Comparison of ENCODE assay signal across 13 mouse cellular contexts in the genomic region with DNA sequence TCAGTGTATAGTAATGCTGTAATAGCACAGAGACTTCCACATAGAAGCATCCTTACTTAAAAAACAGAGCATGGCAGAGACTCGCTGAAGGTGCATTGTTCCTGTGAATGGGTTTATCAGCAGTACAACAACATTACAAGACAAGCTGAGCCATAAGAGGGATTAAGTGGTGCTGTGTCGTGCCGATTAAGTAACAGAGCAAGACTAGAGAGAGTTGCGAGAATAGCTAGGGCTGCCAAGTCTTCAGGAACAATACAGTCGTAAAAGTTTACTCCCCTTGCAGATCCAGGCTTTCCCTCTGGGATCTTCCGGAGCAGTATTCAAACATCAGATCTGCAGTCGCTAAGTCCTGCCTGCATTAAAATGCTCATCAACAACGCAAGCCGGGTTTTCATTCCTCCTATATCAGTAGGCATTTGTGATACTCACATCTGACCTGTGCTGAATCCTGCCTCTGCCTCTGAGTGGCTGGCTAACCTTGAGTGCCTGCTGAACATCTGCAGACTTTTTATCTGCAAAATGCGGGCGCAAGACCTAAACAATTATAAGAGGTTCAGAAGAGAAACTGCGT.
DNase-seq lines count a peak whose midpoint lies in the region; ATAC-seq and TF ChIP-seq lines count a peak whose summit lies in the region.
"Had no signal": no experiment of that assay in that cellular context is flagged by ENCODE, and none has a peak within 500 bp of the region (broad histone marks: within the 10 kb centered on the region; RNA-seq: fewer than 3 reads in every experiment).

No protein-coding gene starts in this region.

- no peak for TF ChIP-seq EP300 in liver, postnatal 0 days (IDR thresholded peaks at IDR 0.05; ENCODE audit: low read depth)

- H3K9me3 ChIP-seq in kidney, embryonic 15.5 days (replicated peaks): no peaks in the 10 kb centered on the region
- no peaks in the 10 kb centered on the region for H3K9me3 ChIP-seq in embryonic facial prominence, embryonic 14.5 days (ENCODE audit: control insufficient read depth, low read length)
- no peaks in the 10 kb centered on the region for H3K9me3 ChIP-seq in midbrain, embryonic 12.5 days
- H3K9me3 ChIP-seq in liver, postnatal 0 days (ENCODE audit: low read length): no peaks in the 10 kb centered on the region

- no peak for TF ChIP-seq CTCF in liver, postnatal 0 days (IDR thresholded peaks at IDR 0.05; ENCODE audit: low read depth)

- 0 out of 2 replicates have a peak, but pooled peaks cover 6% of the 10 kb centered on the region for H3K27me3 ChIP-seq in kidney, embryonic 15.5 days
- H3K27me3 ChIP-seq in embryonic facial prominence, embryonic 14.5 days (replicated peaks; ENCODE audit: control insufficient read depth, insufficient read depth, low read length): peaks cover 4% of the 10 kb centered on the region; the same call in 1 of the 2 replicates
- peaks cover 23% of the 10 kb centered on the region for H3K27me3 ChIP-seq in midbrain, embryonic 12.5 days
- no peaks in the 10 kb centered on the region for H3K27me3 ChIP-seq in liver, postnatal 0 days (ENCODE audit: insufficient read depth, low read length)

- no peaks in the 10 kb centered on the region for H3K36me3 ChIP-seq in kidney, embryonic 15.5 days
- no peaks in the 10 kb centered on the region for H3K36me3 ChIP-seq in embryonic facial prominence, embryonic 14.5 days (ENCODE audit: control insufficient read depth, insufficient read depth, low read length)
- no peaks in the 10 kb centered on the region for H3K36me3 ChIP-seq in midbrain, embryonic 12.5 days
- H3K36me3 ChIP-seq in liver, postnatal 0 days (replicated peaks; ENCODE audit: insufficient read depth, low read length): no peaks in the 10 kb centered on the region

- no peak for ATAC-seq in kidney, embryonic 15.5 days (replicated peaks; ENCODE audit: low FRiP score)
- ATAC-seq in embryonic facial prominence, embryonic 14.5 days (ENCODE audit: low read depth): peak; percentile 14; the same call in 1 of the 2 replicates
- 0 out of 2 replicates have a peak, but pooled peaks have one; percentile 31 for ATAC-seq in midbrain, embryonic 12.5 days (ENCODE audit: low FRiP score, low read depth)
- no peak for ATAC-seq in liver, postnatal 0 days
- no peak for ATAC-seq in cerebellum, adult (ENCODE audit: insufficient number of reproducible peaks, low FRiP score, low TSS enrichment)

- H3K4me1 ChIP-seq in kidney, embryonic 15.5 days: peaks cover 33% of the 10 kb centered on the region
- peaks cover 18% of the 10 kb centered on the region for H3K4me1 ChIP-seq in embryonic facial prominence, embryonic 14.5 days (ENCODE audit: control insufficient read depth, insufficient read depth, low read length)
- H3K4me1 ChIP-seq in midbrain, embryonic 12.5 days: peaks cover 39% of the 10 kb centered on the region
- H3K4me1 ChIP-seq in liver, postnatal 0 days (ENCODE audit: insufficient read depth): no peaks in the 10 kb centered on the region

- H3K27ac ChIP-seq in kidney, embryonic 15.5 days: peak overlapping the region; percentile 54; the same call in 1 of the 2 replicates
- no peak overlapping the region for H3K27ac ChIP-seq in embryonic facial prominence, embryonic 14.5 days (replicated peaks; ENCODE audit: low read depth, low read length)
- no peak overlapping the region for H3K27ac ChIP-seq in midbrain, embryonic 12.5 days (replicated peaks)
- no peak overlapping the region for H3K27ac ChIP-seq in liver, postnatal 0 days (ENCODE audit: low read depth)

- H3K4me2 ChIP-seq in kidney, embryonic 15.5 days: peak overlapping the region; percentile 20
- peak overlapping the region; percentile 30 for H3K4me2 ChIP-seq in embryonic facial prominence, embryonic 14.5 days (ENCODE audit: low read depth, low read length)
- H3K4me2 ChIP-seq in midbrain, embryonic 12.5 days (replicated peaks): peak overlapping the region; percentile 24; the same call in 1 of the 2 replicates
- H3K4me2 ChIP-seq in liver, postnatal 0 days (ENCODE audit: low read depth, low read length): no peak overlapping the region

- H3K9ac ChIP-seq in kidney, embryonic 15.5 days: no peak overlapping the region
- no peak overlapping the region for H3K9ac ChIP-seq in embryonic facial prominence, embryonic 14.5 days (ENCODE audit: low read depth, low read length)
- no peak overlapping the region for H3K9ac ChIP-seq in midbrain, embryonic 12.5 days (replicated peaks)
- H3K9ac ChIP-seq in liver, postnatal 0 days (replicated peaks): no peak overlapping the region

- DNase-seq in heart, adult 11 months: peak; percentile 65
- no peak for DNase-seq in heart, adult 18-20 months
- no peak for DNase-seq in kidney, postnatal 4 days
- peak; percentile 56 for DNase-seq in embryonic facial prominence, embryonic 14.5 days (ENCODE audit: low spot score)
- DNase-seq in liver, postnatal 0 days: no peak
- DNase-seq: cerebellum, postnatal 10 days; kidney, postnatal 25 days; lung, postnatal 10 days; right cerebral cortex, postnatal 14 days had no signal

- 31% methylated on average over 12 of the region's 12 CpGs for WGBS in kidney, embryonic 15.5 days
- 42% methylated on average over 12 of the region's 12 CpGs for WGBS in embryonic facial prominence, embryonic 14.5 days
- WGBS in midbrain, embryonic 12.5 days: 23% methylated on average over 12 of the region's 12 CpGs
- 39% methylated on average over 12 of the region's 12 CpGs for WGBS in liver, postnatal 0 days (ENCODE audit: insufficient replicate concordance)

- no peak overlapping the region for H3K4me3 ChIP-seq in kidney, embryonic 15.5 days (replicated peaks)
- no peak overlapping the region for H3K4me3 ChIP-seq in embryonic facial prominence, embryonic 14.5 days (ENCODE audit: low read depth, low read length)
- no peak overlapping the region for H3K4me3 ChIP-seq in midbrain, embryonic 12.5 days
- no peak overlapping the region for H3K4me3 ChIP-seq in liver, postnatal 0 days (ENCODE audit: low read depth, low read length)
- H3K4me3 ChIP-seq: myocyte had no signal

Comparison
In these comparisons a context has a peak if more than half of its experiments do, and no peak if none do; other contexts are left out.
1. DNase-seq: peak in heart, adult 11 months (single experiment) and embryonic facial prominence, embryonic 14.5 days (single experiment); none in heart, adult 18-20 months (0 of 2), kidney, postnatal 4 days (0 of 2) and liver, postnatal 0 days (single experiment).
2. ATAC-seq: peak in embryonic facial prominence, embryonic 14.5 days (single experiment) and midbrain, embryonic 12.5 days (single experiment); none in kidney, embryonic 15.5 days (single experiment), liver, postnatal 0 days (single experiment) and cerebellum, adult (single experiment).